Mouse (Mus musculus) monocyte, adult 5-6 weeks (primary cell): ENCODE results near the gene Nt5dc2. TPM values are rescaled to one million over a fixed set of nuclear protein-coding genes. Genes with fewer than 3 reads are reported as not detected.

ENCODE experiments used
- ATAC-seq: fragments of 153-309, 156-312 bp; replicated peaks from 2 replicates; pipeline ENCODE4 v1.8.0; 2017; ENCODE audit warnings: mild to moderate bottlenecking; ENCODE audit not compliant: low TSS enrichment, insufficient number of reproducible peaks, severe bottlenecking, poor library complexity, low FRiP score
- total RNA-seq: library from RNA; stranded (forward); fragments of 200-1000, 200-491, 200-594 nt; gene quantifications from 3 replicates; pipeline ENCODE4 v1.2.3, GENCODE M21; 2017

Gene Nt5dc2
- total RNA-seq, 1 experiment from 2014 or later = not detected

DNA sequence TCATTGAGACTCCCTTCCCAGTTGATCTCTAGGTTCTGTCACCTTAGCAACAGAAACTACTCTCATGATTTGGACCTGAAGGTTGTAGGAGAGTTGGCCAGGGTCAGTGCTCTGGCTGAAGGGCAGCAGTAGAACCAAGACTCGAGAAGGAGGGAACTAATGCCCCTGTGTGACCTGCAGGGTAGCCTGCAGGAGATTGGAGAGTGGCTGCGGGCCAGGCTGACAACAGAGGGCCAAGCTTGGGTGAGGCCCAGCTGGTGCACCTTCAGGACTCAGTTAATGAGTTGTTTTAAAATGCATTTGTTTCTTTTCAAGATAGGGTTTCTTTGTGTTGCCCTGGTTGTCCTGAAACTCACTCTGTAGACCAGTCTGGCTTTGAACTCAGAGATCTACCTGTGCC is 34.2 kb downstream of the Nt5dc2 start:
- ATAC-seq = no peak

DNA sequence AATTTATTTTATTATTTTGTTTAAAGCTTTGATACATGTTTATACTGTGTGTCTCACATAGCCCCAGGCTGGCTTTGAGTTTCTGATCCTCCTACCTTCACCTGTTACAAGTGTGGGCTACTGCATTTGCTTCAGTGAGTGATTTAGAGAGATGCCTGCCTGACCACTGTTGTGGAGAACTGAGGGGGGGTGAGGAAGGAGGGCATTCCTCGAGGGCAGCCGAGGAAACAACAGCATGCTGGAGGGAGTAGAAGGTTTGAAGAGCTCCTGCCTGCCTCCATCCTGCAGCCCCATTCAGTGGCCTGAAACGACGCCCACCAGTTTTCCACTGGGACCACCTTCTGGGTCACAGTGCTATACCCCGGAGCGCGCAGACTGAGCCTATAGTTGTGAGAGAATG is 34.6 kb downstream of the Nt5dc2 start:
- no peak for ATAC-seq

DNA sequence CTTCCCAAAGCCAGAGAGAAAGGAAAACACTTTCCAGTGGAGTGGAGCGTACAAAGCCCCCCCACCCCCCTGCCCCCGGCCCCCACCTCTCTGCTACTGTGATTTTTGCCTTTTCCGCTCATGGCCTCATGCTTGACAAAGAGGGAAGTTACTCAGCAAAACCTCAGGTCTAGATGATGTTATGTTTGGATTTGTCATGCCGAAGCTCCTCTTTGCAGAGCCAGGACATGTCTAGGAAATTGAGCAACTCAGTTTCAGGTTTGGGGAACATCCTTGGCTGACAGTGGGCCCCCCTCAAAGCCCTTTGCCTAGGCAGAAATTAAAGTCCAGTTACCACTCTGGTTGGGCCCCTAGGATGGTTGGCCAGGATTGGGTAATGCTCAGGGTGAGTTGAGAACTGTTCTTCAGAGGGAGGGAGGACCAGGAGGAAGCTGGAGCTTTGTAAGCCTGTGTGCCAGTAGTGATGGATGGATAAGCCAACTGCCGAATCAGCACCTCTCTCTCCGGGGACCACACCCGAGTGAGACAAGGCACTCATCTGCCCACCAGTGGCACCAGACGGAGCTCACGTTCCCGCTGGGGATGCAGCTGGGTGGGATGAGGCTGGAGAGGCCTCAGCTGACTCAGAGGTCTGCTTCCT is 35.3 kb downstream of the Nt5dc2 start:
- peak; percentile 79 for ATAC-seq

DNA sequence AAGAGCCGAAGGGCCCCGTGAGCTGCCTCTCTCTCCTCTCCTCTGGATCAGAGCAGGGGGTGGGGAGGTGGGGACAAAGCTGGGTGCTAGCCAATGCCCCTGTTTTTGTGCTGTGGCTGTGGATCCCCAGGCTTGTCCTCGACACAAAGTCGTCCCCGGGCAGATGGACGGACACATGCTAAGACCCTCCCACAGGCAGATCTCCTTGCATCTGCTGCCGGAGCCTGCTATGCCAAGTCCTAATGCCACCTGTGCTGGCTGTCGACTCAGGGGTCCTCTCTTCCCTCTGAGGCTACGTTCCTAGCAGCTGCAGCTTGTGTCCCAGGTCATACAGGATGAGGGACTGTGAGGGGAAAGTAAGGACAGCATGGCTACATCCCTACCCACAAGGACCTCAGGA is 36.0 kb downstream of the Nt5dc2 start:
- ATAC-seq = no peak

DNA sequence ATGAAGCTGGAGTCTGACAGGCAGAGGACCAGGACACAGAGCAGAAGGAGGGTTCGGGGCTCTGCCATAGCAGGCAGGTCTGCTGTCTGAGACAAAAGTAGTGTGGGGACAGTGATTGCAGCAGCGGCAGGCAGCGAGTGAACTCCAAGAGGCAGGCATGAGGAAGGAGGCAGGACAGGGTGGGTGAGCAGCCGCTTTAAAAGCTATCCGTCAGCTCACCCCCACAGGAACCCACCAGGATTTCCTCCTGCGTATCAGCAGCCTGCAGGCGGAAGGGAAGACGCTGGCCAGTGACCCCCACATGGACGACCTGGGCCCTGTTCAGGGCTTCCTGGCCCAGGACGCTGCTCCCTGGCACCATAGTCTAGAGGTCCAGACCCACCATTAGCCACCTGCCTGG is 37.6 kb downstream of the Nt5dc2 start, which contains the start of gene Stab1:
Gene Stab1, minus strand, starts transcription at position 217 of the 400 bp plus-strand sequence.
- no peak for ATAC-seq

DNA sequence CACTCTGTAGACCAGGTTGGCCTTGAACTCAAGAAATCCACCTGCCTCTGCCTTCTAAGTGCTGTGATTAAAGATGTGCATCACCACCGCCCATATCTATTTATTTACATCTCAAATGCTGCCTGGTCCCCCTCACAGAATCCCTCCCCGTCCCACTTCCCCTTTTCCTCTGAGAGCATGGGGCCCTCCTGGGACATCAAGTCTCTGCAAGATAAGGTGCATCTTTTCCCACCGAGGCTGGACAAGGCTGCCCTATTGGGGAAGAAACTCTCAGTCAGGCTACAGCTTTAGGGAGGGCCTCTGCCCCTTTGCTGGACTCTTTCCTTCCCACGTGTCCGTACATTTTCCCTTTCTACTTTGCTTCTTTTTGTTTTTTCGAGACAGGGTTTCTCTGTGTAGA is 38.7 kb downstream of the Nt5dc2 start:
- no peak for ATAC-seq

DNA sequence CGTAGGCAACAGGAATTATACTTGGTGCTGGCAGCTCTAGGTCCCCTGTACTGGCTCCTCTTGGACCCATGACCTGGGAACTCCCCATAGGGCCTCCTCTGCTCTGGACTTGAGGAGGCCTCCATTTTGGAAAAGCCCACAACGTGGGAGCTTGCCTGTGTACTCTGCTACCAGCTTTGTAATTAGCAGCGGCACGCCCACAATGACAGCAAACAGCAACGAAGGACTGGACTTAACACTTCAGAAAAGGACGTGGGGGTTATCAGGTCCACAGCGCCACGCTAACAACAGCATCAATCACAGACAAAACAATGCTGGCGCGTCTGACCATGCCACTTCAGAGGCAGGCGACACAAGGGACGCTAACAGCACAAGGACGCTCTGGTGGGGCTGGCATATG is 40.1 kb downstream of the Nt5dc2 start:
- ATAC-seq = no peak

DNA sequence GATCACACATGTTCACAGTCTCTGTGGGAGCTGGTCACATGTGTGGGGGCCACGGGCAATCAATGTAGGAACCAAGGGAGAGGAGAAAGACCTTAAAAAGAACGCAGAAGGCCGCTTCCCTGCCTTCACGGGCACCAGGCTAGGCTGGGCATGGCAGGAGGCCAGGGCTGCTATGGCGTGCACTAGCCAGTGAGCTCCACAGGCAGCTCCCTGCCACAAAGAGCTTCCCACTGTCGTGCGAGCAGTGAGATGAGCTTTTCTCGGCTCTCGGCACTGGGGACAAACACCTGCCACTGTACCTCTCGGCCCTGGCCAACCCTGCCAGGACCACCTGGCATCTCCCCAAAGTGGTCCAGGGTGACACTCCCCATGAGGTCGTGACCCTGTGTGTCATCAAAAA is 40.5 kb downstream of the Nt5dc2 start:
- ATAC-seq = no peak

DNA sequence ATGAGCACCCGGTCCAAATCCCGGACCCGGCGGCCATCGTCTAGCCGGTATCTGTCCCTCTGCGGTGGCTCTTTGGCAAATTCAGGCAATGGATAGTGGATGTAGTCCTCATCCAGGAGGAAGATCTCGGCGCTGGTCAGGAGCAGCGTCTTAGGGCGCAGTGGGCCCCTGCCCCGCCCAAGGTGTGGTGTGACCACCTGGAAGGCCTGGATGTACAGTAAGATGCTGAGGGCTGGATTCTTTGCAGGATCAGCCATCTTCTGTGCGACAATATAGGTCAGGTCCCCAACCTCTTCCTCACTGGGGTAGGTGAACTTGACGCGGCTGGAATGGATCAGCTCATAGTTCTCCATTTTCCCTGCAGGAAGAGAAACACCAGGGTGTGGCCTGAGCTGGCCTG is 41.0 kb downstream of the Nt5dc2 start:
- ATAC-seq = no peak

DNA sequence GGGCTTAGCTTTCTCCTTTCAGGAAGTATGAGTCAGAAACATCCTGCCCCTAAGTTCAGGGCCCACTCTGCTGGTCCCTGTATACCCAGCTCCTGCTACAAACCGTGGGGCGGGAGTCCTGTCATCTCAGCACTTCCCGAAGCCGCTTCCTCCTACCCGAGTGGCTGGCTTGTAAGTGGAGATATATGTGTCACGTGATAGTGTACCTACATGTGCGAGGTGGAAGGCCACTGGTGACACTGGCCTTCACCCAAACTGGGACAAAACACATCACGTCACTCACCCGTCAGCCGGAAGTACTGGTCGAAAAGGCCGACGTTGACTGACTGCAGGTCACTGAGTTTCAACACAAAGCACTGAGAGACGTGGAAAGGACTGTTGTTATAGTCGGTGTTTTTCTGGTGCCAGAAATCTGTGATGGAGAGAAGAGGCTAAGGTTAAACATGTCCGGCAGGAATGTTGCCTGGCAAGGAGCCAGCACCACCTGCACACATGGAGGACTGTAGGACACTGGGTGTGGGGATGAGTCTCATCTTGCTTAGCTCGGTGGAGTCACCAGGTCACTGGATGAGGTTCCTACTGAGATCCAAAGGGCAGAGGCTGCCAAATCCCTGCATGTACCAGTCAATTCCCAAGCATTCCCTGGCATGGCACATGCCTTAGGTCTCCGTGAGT is 42.1 kb downstream of the Nt5dc2 start:
- no peak for ATAC-seq

DNA sequence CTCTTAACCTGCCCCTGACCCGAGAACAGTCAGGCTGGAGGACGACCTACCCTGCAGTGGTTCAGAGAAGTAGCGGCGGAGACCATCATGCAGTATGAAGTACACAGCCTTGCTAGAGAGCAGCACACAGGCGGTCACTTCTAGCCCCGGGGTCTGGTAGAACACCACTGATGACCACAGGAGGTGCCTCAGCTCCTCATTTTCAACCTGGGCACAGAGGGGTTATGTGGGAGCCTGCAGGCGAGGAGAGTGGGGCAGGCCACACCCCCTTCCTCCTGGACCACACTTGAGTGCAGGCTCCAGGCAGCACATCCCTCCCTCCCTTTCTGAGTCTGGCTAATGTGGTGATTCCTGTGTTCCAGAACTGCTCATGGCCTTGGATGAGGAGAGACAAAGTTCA is 42.7 kb downstream of the Nt5dc2 start:
- no peak for ATAC-seq

DNA sequence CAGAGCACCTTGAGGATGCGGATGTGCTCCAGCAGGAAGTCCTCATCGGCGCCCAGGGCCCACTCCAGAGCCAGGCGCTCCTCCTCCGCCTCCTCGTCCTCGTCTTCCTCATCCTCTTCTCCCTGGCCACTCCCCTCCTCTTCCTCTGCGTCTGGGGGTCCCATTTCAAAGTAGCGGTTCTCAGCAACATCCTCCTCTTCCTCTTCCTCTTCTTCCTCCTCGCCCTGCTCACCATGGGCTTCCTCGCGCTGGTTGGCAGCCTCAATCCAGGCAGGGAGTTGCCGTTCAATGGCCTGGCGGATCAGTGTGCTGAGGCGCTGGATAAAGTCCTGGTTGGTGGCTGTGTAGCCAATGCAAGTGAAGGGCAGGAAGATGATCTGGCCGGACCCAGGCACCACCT is 46.4 kb downstream of the Nt5dc2 start:
- no peak for ATAC-seq

DNA sequence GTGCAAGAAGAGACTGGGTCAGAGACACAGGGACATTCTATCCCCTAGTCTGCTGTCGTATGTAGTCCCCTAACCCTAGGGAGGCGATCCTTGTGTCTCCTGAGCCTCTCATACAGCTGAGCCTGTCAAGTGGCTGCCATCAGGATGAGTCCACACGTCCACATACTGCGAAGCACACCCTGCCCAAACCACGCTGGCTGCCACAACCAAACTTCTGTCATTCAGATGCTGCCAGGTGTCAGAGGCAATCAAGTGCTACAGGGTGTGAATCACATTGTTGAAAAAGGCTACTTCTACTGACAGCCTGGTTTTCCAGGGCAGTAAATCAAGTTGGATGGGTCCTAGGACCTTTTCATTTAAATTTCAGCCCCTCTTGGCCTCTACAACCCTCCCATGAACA is 46.9 kb downstream of the Nt5dc2 start:
- ATAC-seq = no peak

DNA sequence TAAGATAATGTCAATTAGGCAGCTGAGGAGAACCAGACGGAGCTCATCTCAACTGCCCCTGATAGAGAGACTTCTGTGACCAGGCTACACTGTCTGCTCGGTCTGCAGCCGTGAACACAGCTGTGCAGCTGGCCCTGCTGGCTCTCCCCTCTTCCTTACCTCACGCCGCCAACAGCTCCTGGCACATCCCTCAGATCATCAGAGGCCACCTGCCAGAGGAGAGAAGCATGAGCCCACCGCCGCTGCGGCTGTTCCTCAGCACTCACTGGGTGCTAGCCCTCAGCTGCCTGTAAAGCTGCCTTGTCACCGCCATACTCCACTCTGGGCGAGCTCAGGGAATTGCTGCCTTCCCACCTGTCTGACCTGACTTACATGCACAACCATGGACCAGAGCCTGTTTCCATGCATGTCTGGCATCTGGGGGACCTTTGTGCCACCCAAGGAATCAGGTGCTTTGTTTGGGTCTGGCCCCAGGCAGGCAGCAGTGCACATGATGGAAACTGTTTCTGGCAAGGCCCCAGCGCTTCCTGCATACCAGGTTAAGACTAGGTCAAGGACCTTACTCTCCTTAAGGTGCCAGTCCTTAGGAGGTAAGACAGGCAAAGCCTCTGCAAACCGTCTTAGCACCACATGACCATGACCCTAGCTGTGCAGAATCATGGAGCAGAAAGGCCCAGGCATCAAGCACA is 49.0 kb downstream of the Nt5dc2 start:
- no peak for ATAC-seq

DNA sequence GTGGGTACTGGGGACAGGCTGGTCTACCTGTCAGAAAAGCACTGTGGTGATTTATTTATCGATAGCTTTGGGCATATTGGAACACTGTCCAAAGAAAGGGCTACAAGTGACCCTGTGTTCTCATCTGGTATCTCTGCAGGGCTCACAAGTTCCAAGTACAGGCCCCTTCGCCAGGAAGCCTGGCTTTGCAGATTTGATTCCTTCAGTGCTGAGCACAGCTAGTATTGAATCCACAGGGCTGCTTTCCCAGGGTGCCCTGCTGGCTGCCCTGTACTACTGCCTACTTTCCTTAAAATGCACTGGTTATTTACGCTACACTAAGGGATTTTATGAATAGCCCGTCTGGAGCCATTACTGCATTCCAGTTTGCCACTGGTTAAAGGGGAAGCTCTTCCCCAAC is 50.7 kb downstream of the Nt5dc2 start:
- ATAC-seq = no peak

DNA sequence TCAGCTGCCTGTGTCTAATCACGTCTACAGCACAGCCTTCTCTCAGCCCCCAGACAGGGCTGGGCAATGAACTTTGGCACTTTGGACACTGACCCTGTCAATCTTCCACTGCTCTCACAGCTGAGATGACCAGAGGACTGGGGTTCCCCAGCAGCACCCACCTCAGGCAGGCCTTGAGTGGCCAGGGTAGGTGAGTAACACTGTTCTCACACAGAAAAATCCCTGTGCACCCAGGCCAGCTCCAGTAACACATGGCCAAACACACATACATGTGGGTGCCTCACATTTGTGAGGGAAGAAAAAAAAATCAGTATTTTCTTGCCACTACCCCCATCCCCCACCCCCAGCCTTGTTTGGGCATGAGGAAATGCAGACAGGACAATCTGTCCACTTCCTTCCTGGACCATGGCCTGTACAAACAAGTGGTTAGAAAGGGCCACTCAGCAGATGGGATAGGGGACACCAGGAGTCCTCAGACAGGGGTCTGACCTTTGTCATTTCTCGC is 52.0 kb downstream of the Nt5dc2 start:
- ATAC-seq = no peak

DNA sequence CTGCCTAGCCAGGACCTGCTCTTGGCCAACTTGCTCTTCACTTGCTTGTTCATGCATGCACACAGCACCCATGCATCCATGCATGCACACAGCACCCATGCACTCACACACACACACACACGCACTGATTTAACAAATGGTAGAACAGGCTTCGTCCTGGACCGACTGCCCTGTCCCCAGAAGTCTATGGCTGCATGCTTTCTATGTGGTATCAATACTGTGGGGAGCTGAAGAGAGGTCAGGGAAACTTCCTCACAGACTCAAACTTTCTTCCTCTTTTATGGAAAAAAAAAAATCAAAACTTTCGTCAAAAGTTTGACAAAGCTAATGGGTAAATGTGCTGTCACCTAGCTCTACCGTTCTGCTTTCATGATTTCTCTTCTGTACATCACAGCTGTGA is 52.7 kb downstream of the Nt5dc2 start:
- peak; percentile 62; the same call in 1 of the 2 replicates for ATAC-seq

DNA sequence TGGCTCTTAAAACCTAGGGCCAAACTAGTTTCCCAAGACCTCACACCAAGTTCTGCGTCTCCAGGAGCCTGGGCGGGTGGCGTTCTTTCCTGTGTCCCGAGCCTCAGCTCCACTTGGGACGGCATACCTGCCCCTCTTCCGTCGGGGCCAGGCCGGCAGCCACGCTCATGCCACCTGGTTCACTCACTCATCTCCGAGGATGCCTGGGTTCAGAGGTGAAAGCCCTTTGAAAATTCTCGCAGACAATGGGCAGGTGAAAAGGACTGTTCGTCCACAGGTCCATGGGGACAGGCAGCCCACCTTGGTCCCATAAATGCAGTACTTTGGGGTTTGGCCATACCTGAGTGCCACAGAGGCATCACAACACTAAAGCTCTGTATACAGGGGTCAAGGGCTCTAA is 53.3 kb downstream of the Nt5dc2 start:
- ATAC-seq = no peak

DNA sequence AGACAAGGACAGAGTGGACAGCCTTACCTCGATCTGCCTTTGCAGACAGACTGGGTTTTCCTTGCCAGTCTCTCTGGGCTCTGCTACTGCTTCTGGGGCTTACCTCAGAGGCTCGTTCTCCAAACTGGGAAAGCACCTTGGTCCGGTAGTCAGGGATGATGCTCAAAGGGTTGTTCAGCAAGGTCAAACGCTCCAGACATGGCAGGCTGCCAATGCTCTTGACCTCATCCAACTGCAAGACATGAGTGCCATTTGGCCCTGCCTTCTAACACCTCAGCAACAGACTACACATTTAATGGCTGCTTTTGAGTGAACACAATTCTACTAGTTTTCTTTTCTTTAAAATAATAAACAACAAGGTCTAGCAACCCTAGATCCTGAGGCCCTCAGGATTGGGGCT is 55.8 kb downstream of the Nt5dc2 start:
- no peak for ATAC-seq
